Mouse (Mus musculus) kidney, embryonic 16.5 days (tissue): Measurements from ENCODE around the gene Arhgef25. TPM values are rescaled to one million over a fixed set of nuclear protein-coding genes. Genes with fewer than 3 reads are reported as not detected.
A peak's percentile ranks its signal among the peaks of the same experiment; 100 is the strongest.

Experiments used
- ATAC-seq: fragments of 200-750 bp; cut with Nextera tagmentation; 2 replicates; pipeline ENCODE4 v1.8.0; 2017; ENCODE audit warnings: moderate TSS enrichment; ENCODE audit not compliant: low FRiP score, low TSS enrichment
- H3K27ac ChIP-seq: fragments of 300-500 bp; sonication (generic); 2 replicates; pipeline ENCODE4 v1.5.1; 2014; ENCODE audit warnings: low read length
- H3K27me3 ChIP-seq: fragments of 300-500 bp; sonication (generic); 2 replicates; pipeline ENCODE4 v1.6.1; 2014; ENCODE audit warnings: low read length, control low read depth, mixed read lengths; ENCODE audit not compliant: insufficient read depth
- H3K36me3 ChIP-seq: fragments of 300-500 bp; sonication (generic); 2 replicates; pipeline ENCODE4 v1.6.1; 2014; ENCODE audit warnings: low read length, control low read depth, mixed read lengths; ENCODE audit not compliant: insufficient read depth
- H3K4me1 ChIP-seq: fragments of 300-500 bp; sonication (generic); 2 replicates; pipeline ENCODE4 v1.6.1; 2014; ENCODE audit warnings: low read length, control low read depth, mixed read lengths; ENCODE audit not compliant: insufficient read depth
- H3K4me2 ChIP-seq: fragments of 300-500 bp; sonication (generic); replicated peaks from 2 replicates; pipeline ENCODE4 v1.6.1; 2014; ENCODE audit warnings: low read depth, low read length
- H3K4me3 ChIP-seq: fragments of 300-500 bp; sonication (generic); 2 replicates; pipeline ENCODE4 v1.5.1; 2014; ENCODE audit warnings: mild to moderate bottlenecking, low read length
- H3K9ac ChIP-seq: fragments of 300-500 bp; sonication (generic); replicated peaks from 2 replicates; pipeline ENCODE4 v1.6.1; 2014; ENCODE audit warnings: low read length
- H3K9me3 ChIP-seq: fragments of 300-500 bp; sonication (generic); 2 replicates; pipeline ENCODE4 v1.6.1; 2016; ENCODE audit warnings: low read length, control low read depth
- WGBS: fragments of 180-500 bp; shearing (Covaris S2); extraction: QIAGEN DNeasy Blood & Tissue Kit; methylation state at CpG from one replicate; pipeline ENCODE4 v1.1.7; 2014; 5-methylcytosine and 5-hydroxymethylcytosine counted together
- polyA plus RNA-seq: library from polyadenylated mRNA; unstranded; fragments of >200 nt; fragmentation: Nextera tagmentation; extraction: Ambion mirVana; gene quantifications from 2 replicates; pipeline ENCODE4 v1.2.1, GENCODE M21; 2015

The Arhgef25 gene
- polyA plus RNA-seq, 1 experiment from 2014 or later: 53.8 TPM

DNA sequence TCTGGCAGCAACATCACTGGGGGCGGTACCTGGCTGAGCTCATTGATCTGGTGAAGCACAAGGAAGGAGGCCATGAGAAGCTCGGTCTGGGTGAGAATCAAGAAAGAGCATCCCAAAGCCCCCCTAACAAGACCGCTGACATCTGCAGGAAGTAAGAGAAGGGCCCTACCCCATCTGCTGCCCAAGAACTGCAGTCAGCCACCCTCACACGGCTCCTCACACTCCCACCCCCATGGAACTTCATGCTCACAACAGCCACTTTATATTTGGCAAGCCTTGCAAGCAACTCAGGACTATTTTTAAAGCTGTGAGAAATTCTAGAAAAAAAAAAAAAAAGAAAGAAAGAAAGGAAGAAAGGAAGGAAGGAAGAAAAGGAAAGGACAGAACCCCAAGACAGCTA, 19.0 kb upstream of the Arhgef25 start:
- Histone ChIP-seq H3K4me2 (no peak overlapping the region), H3K9ac (no peak overlapping the region), H3K9me3 (no peaks in the 10 kb centered on the region), H3K36me3 (peaks cover 19% of the 10 kb centered on the region), H3K4me1 (peaks cover 12% of the 10 kb centered on the region), H3K27ac (no peak overlapping the region), H3K27me3 (no peaks in the 10 kb centered on the region), H3K4me3 (no peak overlapping the region)
- ATAC-seq: no peak
- 76% methylated on average over 4 of the region's 4 CpGs for WGBS

DNA sequence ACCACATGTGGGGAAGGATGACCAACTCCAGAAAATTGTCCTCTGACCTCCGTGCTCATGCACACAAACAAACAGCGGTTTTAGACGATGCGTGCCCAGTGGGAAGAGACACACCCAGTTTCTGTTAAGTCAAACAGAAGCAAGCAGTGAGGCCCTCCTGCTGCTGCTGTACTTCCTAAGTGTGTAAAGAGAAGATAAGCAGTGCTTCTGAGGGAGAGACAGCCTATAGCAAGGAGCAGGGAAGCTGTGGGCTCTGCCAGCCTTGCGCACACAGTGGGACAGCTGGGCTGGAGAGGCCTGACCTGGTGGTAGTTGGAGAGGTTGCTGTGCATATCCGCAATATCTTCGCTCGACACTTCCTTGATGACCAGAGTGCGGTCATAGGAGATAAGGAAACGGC, 15.5 kb upstream of the Arhgef25 start:
- H3K4me1 ChIP-seq: peaks cover 8% of the 10 kb centered on the region
- no peaks in the 10 kb centered on the region for H3K27me3 ChIP-seq
- H3K9me3 ChIP-seq: no peaks in the 10 kb centered on the region
- 88% methylated on average over 10 of the region's 10 CpGs for WGBS
- no peak overlapping the region for H3K4me3 ChIP-seq
- ATAC-seq: no peak
- H3K4me2 ChIP-seq: no peak overlapping the region
- no peak overlapping the region for H3K27ac ChIP-seq
- H3K36me3 ChIP-seq: peaks cover 37% of the 10 kb centered on the region
- no peak overlapping the region for H3K9ac ChIP-seq

DNA sequence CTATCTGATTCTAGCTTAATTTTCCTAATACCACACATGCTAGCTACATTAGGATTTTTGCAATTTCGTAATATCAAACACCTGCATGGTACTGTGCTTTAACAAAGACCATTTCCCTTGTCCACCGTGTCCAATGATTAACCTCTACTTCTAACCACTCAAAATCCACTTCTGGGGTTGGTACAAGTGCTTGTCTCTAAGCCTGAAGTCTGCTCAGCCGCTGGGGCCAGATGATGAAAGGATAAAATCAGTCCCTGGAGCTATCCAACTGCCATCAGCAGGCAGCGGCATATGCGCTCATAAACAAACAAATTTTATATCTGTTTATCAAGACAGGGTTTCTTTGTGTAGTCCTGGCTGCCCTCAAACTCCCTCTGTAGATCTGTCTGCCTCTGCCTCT, 14.7 kb upstream of the Arhgef25 start:
- no peak overlapping the region for H3K4me3 ChIP-seq
- peaks cover 39% of the 10 kb centered on the region for H3K36me3 ChIP-seq
- H3K27me3 ChIP-seq: no peaks in the 10 kb centered on the region
- WGBS: 87% methylated on average over 5 of the region's 5 CpGs
- H3K4me2 ChIP-seq: no peak overlapping the region
- H3K9ac ChIP-seq: no peak overlapping the region
- no peaks in the 10 kb centered on the region for H3K9me3 ChIP-seq
- no peak overlapping the region for H3K27ac ChIP-seq
- H3K4me1 ChIP-seq: no peaks in the 10 kb centered on the region; the same call in 1 of the 2 replicates
- ATAC-seq: no peak

DNA sequence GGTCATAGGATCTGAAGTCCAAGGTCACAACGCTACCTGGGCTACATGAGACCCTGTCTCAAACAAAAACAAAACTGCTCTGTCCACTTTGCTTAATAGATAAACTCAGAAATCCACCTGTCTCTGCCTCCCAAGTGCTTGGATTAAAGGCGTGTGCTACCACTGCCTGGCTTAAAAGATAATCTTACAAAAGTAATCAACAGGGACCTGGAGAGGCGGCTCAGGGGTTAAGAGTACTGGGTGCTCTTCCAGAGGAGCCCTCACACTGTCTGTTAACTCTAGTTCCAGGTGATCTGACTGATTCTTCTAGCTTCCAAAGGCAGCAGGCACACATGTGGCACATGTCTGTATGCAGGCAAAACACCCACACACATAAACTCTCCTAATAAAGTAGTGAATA, 13.2 kb upstream of the Arhgef25 start:
- Histone ChIP-seq H3K9ac (no peak overlapping the region), H3K36me3 (peaks cover 46% of the 10 kb centered on the region), H3K4me3 (no peak overlapping the region), H3K27me3 (no peaks in the 10 kb centered on the region), H3K4me1 (peaks cover 11% of the 10 kb centered on the region), H3K4me2 (no peak overlapping the region), H3K9me3 (no peaks in the 10 kb centered on the region), H3K27ac (no peak overlapping the region)
- no peak for ATAC-seq
- 88% methylated on average over 3 of the region's 3 CpGs for WGBS

DNA sequence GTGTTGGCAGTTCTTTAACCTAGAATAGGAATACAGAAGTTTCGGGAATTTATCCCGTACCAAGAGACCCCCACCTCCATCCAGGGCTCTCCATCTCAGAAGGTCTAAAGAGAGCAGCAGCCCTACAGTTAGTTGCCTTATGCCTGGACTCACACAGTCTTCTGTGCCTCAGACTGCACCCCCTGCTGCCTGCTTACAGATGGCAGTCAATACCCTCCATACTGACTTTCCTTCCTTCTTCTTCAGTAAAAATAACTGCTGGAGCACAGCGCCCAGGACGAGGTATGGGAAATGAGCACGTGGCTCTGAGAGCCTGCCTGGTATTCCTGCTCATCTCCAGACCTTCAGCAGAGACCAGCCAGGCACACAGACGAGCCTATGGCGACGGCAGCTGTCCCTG, 10.4 kb upstream of the Arhgef25 start:
- no peaks in the 10 kb centered on the region for H3K9me3 ChIP-seq
- H3K36me3 ChIP-seq: peaks cover 48% of the 10 kb centered on the region
- no peak for ATAC-seq
- no peak overlapping the region for H3K4me3 ChIP-seq
- no peak overlapping the region for H3K9ac ChIP-seq
- WGBS: 90% methylated on average over 8 of the region's 8 CpGs
- no peaks in the 10 kb centered on the region for H3K27me3 ChIP-seq
- H3K27ac ChIP-seq: no peak overlapping the region
- no peak overlapping the region for H3K4me2 ChIP-seq
- peaks cover 28% of the 10 kb centered on the region for H3K4me1 ChIP-seq

DNA sequence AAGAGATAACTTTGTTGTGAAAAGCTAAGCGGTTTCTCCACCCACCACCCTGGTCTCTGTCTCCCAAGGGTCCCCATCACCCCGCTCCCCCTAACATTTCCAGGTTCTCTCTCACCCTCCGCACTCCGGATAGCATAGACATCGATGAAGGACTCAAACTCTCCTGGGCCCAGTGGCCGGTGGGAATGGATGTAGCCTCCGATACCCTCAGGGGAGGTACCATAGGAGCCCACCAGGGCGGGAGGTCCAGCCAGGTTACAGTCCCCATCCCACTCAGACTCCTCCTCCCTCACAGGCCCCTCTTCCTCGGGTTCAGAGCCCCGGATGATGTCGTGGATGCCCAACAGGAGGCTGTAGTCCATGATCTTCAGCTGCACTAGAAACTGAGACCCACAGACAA, 9.6 kb upstream of the Arhgef25 start:
- no peaks in the 10 kb centered on the region for H3K27me3 ChIP-seq
- H3K36me3 ChIP-seq: peaks cover 43% of the 10 kb centered on the region
- H3K4me3 ChIP-seq: no peak overlapping the region
- H3K9ac ChIP-seq: 0 out of 2 replicates have a peak overlapping the region, but pooled peaks have one; percentile 11
- no peak for ATAC-seq
- no peak overlapping the region; the same call in 1 of the 2 replicates for H3K27ac ChIP-seq
- H3K4me2 ChIP-seq: no peak overlapping the region
- H3K4me1 ChIP-seq: peaks cover 34% of the 10 kb centered on the region
- WGBS: 84% methylated on average over 11 of the region's 11 CpGs
- no peaks in the 10 kb centered on the region for H3K9me3 ChIP-seq

DNA sequence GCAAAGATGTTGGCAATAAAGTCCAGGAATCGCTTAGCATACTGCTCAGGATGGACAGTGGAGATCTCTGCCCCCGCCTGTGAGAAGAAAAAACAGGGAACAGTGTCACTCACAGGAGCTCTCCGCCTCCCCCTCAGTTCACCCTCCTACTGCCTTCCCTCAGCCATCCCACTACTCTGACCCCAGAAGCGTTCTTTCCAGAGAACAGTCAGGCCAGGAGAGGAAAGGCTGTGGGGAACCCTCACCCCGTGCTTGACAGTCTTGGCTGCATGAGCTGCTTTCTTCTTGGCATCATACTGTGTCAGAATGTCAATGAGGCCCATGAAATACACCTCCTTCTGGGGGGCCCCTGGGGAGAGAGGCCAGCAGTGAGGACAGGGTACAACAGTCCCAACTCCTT, 9.2 kb upstream of the Arhgef25 start:
- ATAC-seq: no peak
- Histone ChIP-seq H3K27me3 (no peaks in the 10 kb centered on the region), H3K4me1 (peaks cover 38% of the 10 kb centered on the region), H3K4me2 (no peak overlapping the region), H3K4me3 (no peak overlapping the region), H3K36me3 (peaks cover 43% of the 10 kb centered on the region), H3K9me3 (no peaks in the 10 kb centered on the region), H3K27ac (peak overlapping the region; percentile 24), H3K9ac (no peak overlapping the region)
- WGBS: 42% methylated on average over 5 of the region's 5 CpGs

DNA sequence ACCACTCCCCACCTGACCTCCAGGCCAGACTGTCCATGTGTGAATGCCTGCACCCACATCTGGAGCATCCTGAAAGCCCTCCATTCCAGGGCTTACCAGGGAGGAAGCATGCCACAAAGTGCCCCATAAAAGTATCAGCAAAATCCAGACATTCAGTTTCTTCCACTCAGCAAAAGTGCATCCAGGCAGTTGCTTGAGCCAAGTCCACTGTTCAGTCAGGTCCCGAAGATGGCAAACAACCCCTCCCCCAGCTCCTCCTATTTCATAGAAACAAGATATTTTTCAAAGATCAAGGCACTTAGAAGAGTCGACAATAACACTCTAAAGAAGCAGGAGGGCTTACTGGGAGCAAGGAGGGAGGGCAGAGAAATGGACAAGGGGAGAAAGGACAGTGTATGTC, 8.6 kb upstream of the Arhgef25 start:
- Histone ChIP-seq H3K9ac (no peak overlapping the region), H3K4me2 (no peak overlapping the region), H3K27me3 (no peaks in the 10 kb centered on the region), H3K4me1 (peaks cover 38% of the 10 kb centered on the region), H3K9me3 (no peaks in the 10 kb centered on the region), H3K4me3 (no peak overlapping the region), H3K36me3 (peaks cover 43% of the 10 kb centered on the region), H3K27ac (peak overlapping the region; percentile 24)
- WGBS: 26% methylated on average over 2 of the region's 2 CpGs
- no peak for ATAC-seq

DNA sequence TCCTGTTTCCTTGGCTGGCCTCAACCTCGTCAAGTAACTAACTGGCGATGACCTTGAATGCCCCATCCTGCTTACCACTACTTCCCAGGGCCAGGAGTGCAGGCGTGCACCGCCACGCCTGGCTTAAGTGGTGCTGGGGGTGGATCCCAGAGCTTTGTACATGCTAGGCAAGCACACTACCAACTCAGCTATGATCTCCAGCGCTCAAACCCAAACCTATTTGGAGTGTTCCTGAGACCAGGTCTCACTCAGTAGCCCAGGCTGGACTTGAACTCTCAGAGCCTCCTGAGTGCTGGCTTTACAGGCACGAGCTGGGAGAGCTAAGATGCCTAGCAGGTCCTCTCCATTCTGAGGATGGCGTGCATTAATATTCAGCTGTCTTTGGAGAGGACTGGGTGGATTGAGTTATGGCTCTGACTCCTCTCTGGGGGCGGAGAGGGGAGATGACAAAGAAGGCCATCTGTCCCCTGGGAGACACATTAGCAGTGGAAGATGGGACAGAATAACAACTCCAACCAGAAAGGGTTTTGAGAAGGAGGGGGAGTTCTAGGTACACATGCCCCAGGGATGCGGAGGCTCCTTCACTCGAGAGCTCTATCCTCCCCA, 7.7 kb upstream of the Arhgef25 start:
- no peak overlapping the region for H3K4me2 ChIP-seq
- H3K4me1 ChIP-seq: peaks cover 38% of the 10 kb centered on the region
- H3K27me3 ChIP-seq: no peaks in the 10 kb centered on the region
- no peaks in the 10 kb centered on the region for H3K9me3 ChIP-seq
- no peak overlapping the region for H3K4me3 ChIP-seq
- H3K9ac ChIP-seq: no peak overlapping the region
- 0 out of 2 replicates have a peak overlapping the region, but pooled peaks have one; percentile 97 for H3K27ac ChIP-seq
- peaks cover 40% of the 10 kb centered on the region for H3K36me3 ChIP-seq
- no peak for ATAC-seq
- WGBS: 76% methylated on average over 11 of the region's 11 CpGs

DNA sequence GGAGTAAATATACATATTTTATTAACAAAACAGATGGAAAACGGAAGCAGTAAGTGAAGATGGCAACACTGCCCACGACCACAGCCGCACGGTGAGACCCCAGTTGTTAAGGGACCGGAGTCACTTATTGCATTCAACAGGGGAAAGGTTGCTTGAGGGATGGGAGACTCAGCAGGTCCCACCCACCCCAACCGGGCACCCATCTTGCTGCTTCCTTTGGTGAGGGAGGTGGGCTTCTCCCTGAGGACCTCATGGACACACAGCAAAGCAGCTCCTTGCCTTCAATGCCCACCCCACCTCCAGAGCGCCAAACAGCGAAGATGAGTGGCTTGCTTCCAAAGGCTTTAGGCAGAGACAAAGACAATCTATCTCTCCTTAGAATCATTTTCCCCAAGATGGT, 7.2 kb upstream of the Arhgef25 start:
- H3K4me2 ChIP-seq: no peak overlapping the region
- peaks cover 38% of the 10 kb centered on the region for H3K4me1 ChIP-seq
- no peaks in the 10 kb centered on the region for H3K9me3 ChIP-seq
- peak overlapping the region; percentile 97; the same call in 1 of the 2 replicates for H3K27ac ChIP-seq
- peaks cover 40% of the 10 kb centered on the region for H3K36me3 ChIP-seq
- no peak overlapping the region for H3K4me3 ChIP-seq
- ATAC-seq: no peak
- no peaks in the 10 kb centered on the region for H3K27me3 ChIP-seq
- 88% methylated on average over 8 of the region's 8 CpGs for WGBS
- no peak overlapping the region for H3K9ac ChIP-seq
